Mouse (Mus musculus) neutrophil, adult 83 days (primary cell): ENCODE data around the gene A3galt2. TPM values are rescaled to one million over a fixed set of nuclear protein-coding genes. Genes with fewer than 3 reads are reported as not detected.

ENCODE experiments used
- total RNA-seq, 2 experiments: library from RNA; stranded (reverse); gene quantifications; one replicate each; pipeline ENCODE4 v1.2.4; 2023

The A3galt2 gene
- total RNA-seq, result under 1 TPM in 1 of 2 experiments, not detected in 1; 0.15 TPM

DNA sequence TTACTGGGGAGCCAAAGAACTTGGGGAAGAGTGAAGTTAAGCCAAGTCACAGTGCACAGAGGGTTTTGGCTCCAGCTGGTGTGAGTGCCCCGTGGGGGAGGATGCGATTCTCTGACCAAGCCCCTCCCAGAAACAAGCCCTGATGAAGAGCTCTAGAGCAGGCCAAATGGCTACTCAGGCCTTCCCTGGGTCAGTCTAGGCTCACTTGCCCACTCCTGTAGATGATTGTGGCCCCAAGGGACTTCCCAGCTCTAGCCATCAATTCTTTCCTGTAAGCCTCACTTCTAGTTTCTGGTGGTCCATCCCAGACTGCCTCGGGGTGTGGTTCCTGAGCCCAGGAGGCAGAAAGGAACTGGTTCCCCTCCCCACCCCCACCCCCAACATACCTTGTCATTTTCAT lies at the start of gene A3galt2:
TSS of gene A3galt2 (plus strand) at position 301 of the 400 bp plus-strand sequence.

DNA sequence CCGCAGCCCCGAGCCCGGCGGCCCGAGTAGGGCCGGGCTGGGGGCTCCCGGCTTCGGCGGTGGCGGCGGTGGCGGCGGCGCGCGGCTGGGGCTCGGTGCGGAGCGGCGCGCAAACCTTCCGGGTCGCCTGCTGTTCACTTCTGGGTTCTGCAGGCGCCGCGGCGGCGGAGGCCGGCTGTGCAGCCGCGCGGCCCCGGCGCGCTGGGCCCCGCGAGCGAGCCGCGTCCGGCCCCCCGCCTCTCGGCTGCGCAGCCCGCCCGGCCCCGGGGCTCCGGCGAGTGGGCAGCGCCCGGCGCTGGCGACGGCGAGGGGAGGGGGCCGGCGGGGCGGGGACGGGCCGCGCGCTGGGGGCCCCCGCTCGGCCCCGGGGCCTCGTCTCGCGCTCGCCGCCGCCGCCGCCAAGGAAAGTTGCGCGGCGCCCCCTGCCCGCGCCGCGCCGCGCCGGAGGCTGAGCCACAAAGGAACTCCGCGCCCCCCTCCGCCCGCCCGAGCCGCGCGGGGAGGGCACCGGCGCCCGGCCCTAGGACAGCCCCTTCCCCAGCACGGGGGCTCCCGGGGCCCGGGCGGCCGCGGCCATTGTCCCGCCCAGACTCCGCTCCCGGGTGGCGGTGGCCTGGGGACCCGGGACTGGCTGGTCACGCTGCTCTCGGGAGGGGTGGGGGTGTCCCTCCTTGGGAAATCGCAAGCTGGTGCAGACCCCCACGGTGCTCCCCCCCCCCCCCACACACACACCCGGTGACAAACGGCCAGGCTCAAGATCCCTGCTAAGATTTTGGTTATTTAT lies 51.1 kb downstream of the A3galt2 start, which contains the start of gene Zfp362:
TSS of gene Zfp362 (minus strand) at position 3 of the 784 bp plus-strand sequence.

Other genes starting within 250 kb of the A3galt2 start
- 1 to 10 TPM; 1.3 to 1.8 TPM for gene Zscan20, start 145.3 kb upstream of the A3galt2 start, total RNA-seq
- gene Tlr12, start 136.7 kb upstream of the A3galt2 start, total RNA-seq, result under 1 TPM; 0.24 to 0.44 TPM
- 10 to 100 TPM; 32.5 to 37.4 TPM for gene Phc2, start 100.7 kb upstream of the A3galt2 start, total RNA-seq
- 10 to 100 TPM; 11.0 to 14.9 TPM for gene Zfp362, start 50.7 kb downstream of the A3galt2 start, total RNA-seq
- 1 to 10 TPM; 1.0 to 1.3 TPM for gene Trim62, start 128.2 kb downstream of the A3galt2 start, total RNA-seq
- under 1 TPM; 0.57 to 0.59 TPM for gene Azin2, start 207.1 kb downstream of the A3galt2 start, total RNA-seq
- gene Ak2, start 236.6 kb downstream of the A3galt2 start, total RNA-seq, result 100 to 1,000 TPM; 105 to 108 TPM